In genomic region chr1:163113461-163114174, GRCm38 (mm10) we compare ENCODE assay signal across 30 mouse cellular contexts. TPM values are rescaled to one million over a fixed set of nuclear protein-coding genes. Genes with fewer than 3 reads are reported as not detected.
DNase-seq lines count a peak whose midpoint lies in the region; ATAC-seq and TF ChIP-seq lines count a peak whose summit lies in the region.
"Had no signal": no experiment of that assay in that cellular context is flagged by ENCODE, and none has a peak within 500 bp of the region (broad histone marks: within the 10 kb centered on the region; RNA-seq: fewer than 3 reads in every experiment).

No protein-coding gene starts in this region.

- no peak for TF ChIP-seq CTCF in C2C12 (IDR thresholded peaks at IDR 0.05; ENCODE audit: control insufficient read depth, insufficient read depth, insufficient read length)
- no peak for TF ChIP-seq CTCF in brain, embryonic 14.5 days (IDR thresholded peaks at IDR 0.05; ENCODE audit: borderline replicate concordance, extremely low read depth, insufficient read depth, insufficient read length)

- H3K4me1 ChIP-seq in forebrain, embryonic 15.5 days: no peaks in the 10 kb centered on the region
- H3K4me1 ChIP-seq in forebrain, embryonic 10.5 days: no peaks in the 10 kb centered on the region
- no peaks in the 10 kb centered on the region for H3K4me1 ChIP-seq in forebrain, embryonic 16.5 days (replicated peaks; ENCODE audit: control insufficient read depth, insufficient read depth, low read length)
- H3K4me1 ChIP-seq: hindbrain, embryonic 10.5 days; limb, embryonic 13.5 days; lung, embryonic 15.5 days; midbrain, embryonic 10.5 days; neural tube, embryonic 13.5 days had no signal

- H3K9ac ChIP-seq in forebrain, embryonic 15.5 days (replicated peaks): no peak overlapping the region
- H3K9ac ChIP-seq in forebrain, embryonic 16.5 days (replicated peaks; ENCODE audit: low read depth, low read length): no peak overlapping the region
- H3K9ac ChIP-seq: limb, embryonic 13.5 days; lung, embryonic 15.5 days; neural tube, embryonic 13.5 days had no signal

- H3K27me3 ChIP-seq in forebrain, embryonic 15.5 days: no peaks in the 10 kb centered on the region
- H3K27me3 ChIP-seq in forebrain, embryonic 10.5 days (ENCODE audit: poor library complexity, severe bottlenecking): no peaks in the 10 kb centered on the region
- no peaks in the 10 kb centered on the region for H3K27me3 ChIP-seq in C2C12 (ENCODE audit: control insufficient read depth, insufficient read depth, insufficient read length)
- no peaks in the 10 kb centered on the region for H3K27me3 ChIP-seq in forebrain, embryonic 16.5 days (replicated peaks; ENCODE audit: control insufficient read depth, insufficient read depth, low read length)
- H3K27me3 ChIP-seq: CH12.LX; limb, embryonic 13.5 days; lung, embryonic 15.5 days; neural tube, embryonic 13.5 days had no signal

- 66% methylated on average over 8 of the region's 8 CpGs for WGBS in forebrain, embryonic 15.5 days
- 75% methylated on average over 8 of the region's 8 CpGs for WGBS in forebrain, embryonic 10.5 days
- 67% methylated on average over 8 of the region's 8 CpGs for WGBS in forebrain, embryonic 16.5 days

- no peak overlapping the region for H3K27ac ChIP-seq in forebrain, embryonic 15.5 days (replicated peaks)
- no peak overlapping the region for H3K27ac ChIP-seq in forebrain, embryonic 10.5 days
- H3K27ac ChIP-seq in forebrain, embryonic 16.5 days (ENCODE audit: low read length): peak overlapping the region; percentile 41; the same call in 1 of the 2 replicates
- H3K27ac ChIP-seq: hindbrain, embryonic 10.5 days; limb, embryonic 13.5 days; lung, embryonic 15.5 days; midbrain, embryonic 10.5 days; neural tube, embryonic 13.5 days had no signal

- peak; percentile 58; the same call in 1 of the 2 replicates for ATAC-seq in forebrain, embryonic 15.5 days (replicated peaks)
- ATAC-seq in forebrain, embryonic 16.5 days: peak; percentile 76
- ATAC-seq: intestine, postnatal 0 days; midbrain, embryonic 16.5 days had no signal

- no peak overlapping the region for H3ac ChIP-seq in C2C12 (ENCODE audit: control insufficient read depth, insufficient read length, low read depth)

- H3K36me3 ChIP-seq in forebrain, embryonic 15.5 days: no peaks in the 10 kb centered on the region
- no peaks in the 10 kb centered on the region for H3K36me3 ChIP-seq in forebrain, embryonic 10.5 days (replicated peaks)
- no peaks in the 10 kb centered on the region for H3K36me3 ChIP-seq in C2C12 (ENCODE audit: control insufficient read depth, insufficient read depth)
- H3K36me3 ChIP-seq in forebrain, embryonic 16.5 days (ENCODE audit: control insufficient read depth, insufficient read depth): no peaks in the 10 kb centered on the region
- H3K36me3 ChIP-seq: hindbrain, embryonic 10.5 days; limb, embryonic 13.5 days; lung, embryonic 15.5 days; midbrain, embryonic 10.5 days; neural tube, embryonic 13.5 days had no signal

- no peak for DNase-seq in forebrain, embryonic 10.5 days (ENCODE audit: extremely low spot score, low spot score)
- DNase-seq in brain, embryonic 14.5 days (ENCODE audit: low read depth): peak; percentile 31
- no peak for DNase-seq in kidney, adult 11 months
- no peak for DNase-seq in spleen, postnatal 4 days (ENCODE audit: low spot score in 2 of 2)
- DNase-seq: adrenal gland, postnatal 10 days; B cell, adult 2 months; cerebellum, adult 11-12 months; cerebellum, adult 9-11 months; embryo, embryonic 11 days; gastrocnemius, postnatal 10 days; heart, postnatal 14 days; kidney, postnatal 14 days; thymus, adult 18-20 months; thymus, postnatal 25 days had no signal

- H3K4me2 ChIP-seq in forebrain, embryonic 15.5 days (replicated peaks): no peak overlapping the region
- no peak overlapping the region for H3K4me2 ChIP-seq in forebrain, embryonic 16.5 days (ENCODE audit: low read length)
- H3K4me2 ChIP-seq: limb, embryonic 13.5 days; liver, embryonic 11.5 days; lung, embryonic 15.5 days; neural tube, embryonic 13.5 days had no signal

- H3K79me3 ChIP-seq in C2C12 (ENCODE audit: low read depth): no peaks in the 10 kb centered on the region

- no peak overlapping the region for H3K4me3 ChIP-seq in forebrain, embryonic 15.5 days
- H3K4me3 ChIP-seq in forebrain, embryonic 10.5 days: no peak overlapping the region
- H3K4me3 ChIP-seq in C2C12 (ENCODE audit: insufficient read depth, poor library complexity, severe bottlenecking): no peak overlapping the region
- no peak overlapping the region for H3K4me3 ChIP-seq in forebrain, embryonic 16.5 days (replicated peaks; ENCODE audit: low read length)
- H3K4me3 ChIP-seq: hindbrain, embryonic 10.5 days; limb, embryonic 13.5 days; lung, embryonic 15.5 days; midbrain, embryonic 10.5 days; neural tube, embryonic 13.5 days had no signal

- TF ChIP-seq POLR2A in brain, embryonic 14.5 days (IDR thresholded peaks at IDR 0.05; ENCODE audit: borderline replicate concordance, extremely low read depth, insufficient read depth, insufficient read length, poor library complexity, severe bottlenecking): no peak

- no peaks in the 10 kb centered on the region for H3K9me3 ChIP-seq in forebrain, embryonic 15.5 days
- H3K9me3 ChIP-seq in forebrain, embryonic 10.5 days: no peaks in the 10 kb centered on the region
- no peaks in the 10 kb centered on the region for H3K9me3 ChIP-seq in forebrain, embryonic 16.5 days (ENCODE audit: control insufficient read depth, low read length)
- H3K9me3 ChIP-seq: hindbrain, embryonic 10.5 days; limb, embryonic 13.5 days; lung, embryonic 15.5 days; midbrain, embryonic 10.5 days; neural tube, embryonic 13.5 days had no signal

- H3K79me2 ChIP-seq in C2C12 (ENCODE audit: control insufficient read depth, insufficient read depth): no peaks in the 10 kb centered on the region

TF ChIP-seq in C2C12, 6 proteins besides CTCF, POLR2A, EP300 and RAD21:
- peak; percentile 8 for TF ChIP-seq MYOD1 (IDR thresholded peaks at IDR 0.05; ENCODE audit: control insufficient read depth, insufficient read length, low read depth)
- no peak for TF ChIP-seq CEBPB (IDR thresholded peaks at IDR 0.05; ENCODE audit: low read depth)
- TF ChIP-seq FOSL1 (IDR thresholded peaks at IDR 0.05; ENCODE audit: insufficient read depth, low read length, poor library complexity, severe bottlenecking): peak; percentile 73
- TF ChIP-seq MAX (IDR thresholded peaks at IDR 0.05): peak; percentile 18
- no peak for TF ChIP-seq USF1 (IDR thresholded peaks at IDR 0.05; ENCODE audit: low read depth)
- TF ChIP-seq MYOG (IDR thresholded peaks at IDR 0.05; ENCODE audit: control insufficient read depth, extremely low read depth, insufficient read length): no peak

RNA-seq across cellular contexts. Expression of gene Mroh9, which starts 28.1 kb away (rescaled TPM):
- polyA plus RNA-seq in forebrain, embryonic 15.5 days (2015; fragmentation: Nextera tagmentation; extraction: Ambion mirVana): not detected in 2 replicates
- polyA plus RNA-seq in forebrain, embryonic 10.5 days (2016; fragmentation: Nextera tagmentation; extraction: Ambion mirVana): not detected in 2 replicates
- not detected for polyA plus RNA-seq in C2C12 (2012; fragmentation: generic; extraction: Trizol)
- not detected in 2 replicates for polyA plus RNA-seq in brain, embryonic 14.5 days (2012; rRNA removed)
- polyA plus RNA-seq in forebrain, embryonic 16.5 days (2015; fragmentation: Nextera tagmentation; extraction: Ambion mirVana): not detected in 2 replicates
- polyA plus RNA-seq: heart, embryonic 14.5 days; hindbrain, embryonic 10.5 days; intestine, postnatal 0 days; kidney, embryonic 14.5 days; limb, embryonic 13.5 days; liver, embryonic 11.5 days; liver, embryonic 16.5 days; lung, embryonic 15.5 days; midbrain, embryonic 10.5 days; midbrain, embryonic 16.5 days; neural tube, embryonic 13.5 days; stomach, embryonic 16.5 days had no signal
